Mouse (Mus musculus) Patski (cell line): Measurements from ENCODE around the gene Ccdc9. TPM values are rescaled to one million over a fixed set of nuclear protein-coding genes. Genes with fewer than 3 reads are reported as not detected.

Experiments
- ATAC-seq: fragments of 100-300 bp; one replicate; pipeline ENCODE4 v1.8.0; 2021
- CTCF ChIA-PET: fragments of 350-600 bp; sonication (Branson Sonifier 250); formaldehyde crosslinking; loops from one replicate; lab custom pipeline; 2022; ENCODE audit warnings: inconsistent platforms; lab: Charles Lee
- POLR2A ChIA-PET: fragments of 350-600 bp; sonication (Branson Sonifier 250); formaldehyde crosslinking; loops from one replicate; lab custom pipeline; 2022; ENCODE audit warnings: antibody characterized with exemption, inconsistent platforms; lab: Charles Lee
- DNase-seq: peaks from one replicate; pipeline ENCODE4 v3.0.0-alpha.2; 2011; ENCODE audit warnings: low read depth, low spot score
- H3K27me3 ChIP-seq: fragments of 371-371 bp; one replicate; pipeline ENCODE4 v1.5.1; 2021
- CTCF ChIP-seq: fragments of 100-300 bp; IDR thresholded peaks from one replicate; pipeline ENCODE4 v1.5.1; 2021
- in situ Hi-C: fragments of 300-500 bp; cut with MboI; formaldehyde crosslinking; loops from 3 replicates; pipeline ENCODE4 v1.11.1; 2018; ENCODE audit warnings: low pct_unique_long_range_greater_than_20kb, mixed read lengths
- polyA plus RNA-seq: library from polyadenylated mRNA; unstranded; gene quantifications from one replicate; pipeline ENCODE4 v1.2.3, GENCODE M21; 2021

The Ccdc9 gene
- polyA plus RNA-seq, 1 experiment from 2014 or later, result 78.2 TPM

GRCm38 (mm10) chr7:16294837-16295236, 8.2 kb upstream of the Ccdc9 start:
- no peaks in the 10 kb centered on the region for H3K27me3 ChIP-seq
- TF ChIP-seq CTCF, result peak; percentile 99
- ChIA-PET CTCF (interaction anchor here (0.7 to 2.5 kb wide), 23 partner anchors 9 to 131 kb away, joined by 3 to 39 read pairs (median 5); no protein-coding TSS in a partner anchor), POLR2A (interaction anchor here (1.0 to 1.6 kb wide), 4 partner anchors 16 to 57 kb away, joined by 3 to 10 read pairs (median 4); no protein-coding TSS in a partner anchor)
- in situ Hi-C loops, result loop anchor here (5.0 kb wide), 2 partner anchors 32 to 87 kb away; no protein-coding TSS in a partner anchor
- DNase-seq, result no peak
- ATAC-seq, result peak; percentile 75

GRCm38 (mm10) chr7:16294346-16294745, 7.8 kb upstream of the Ccdc9 start:
- TF ChIP-seq CTCF, result no peak
- POLR2A ChIA-PET, result interaction anchor here (0.7 to 1.6 kb wide), 5 partner anchors 17 to 57 kb away, joined by 3 to 10 read pairs (median 5); no protein-coding TSS in a partner anchor
- H3K27me3 ChIP-seq, result no peaks in the 10 kb centered on the region
- DNase-seq (no peak), ATAC-seq (no peak)
- CTCF ChIA-PET, result interaction anchor here (0.7 to 2.5 kb wide), 22 partner anchors 9 to 131 kb away, joined by 3 to 39 read pairs (median 5); no protein-coding TSS in a partner anchor
- in situ Hi-C loops, result loop anchor here (5.0 kb wide), 2 partner anchors 33 to 88 kb away; no protein-coding TSS in a partner anchor

GRCm38 (mm10) chr7:16287791-16288190, 1.2 kb upstream of the Ccdc9 start:
- no peak for TF ChIP-seq CTCF
- ATAC-seq (no peak), DNase-seq (no peak)
- no peaks in the 10 kb centered on the region for H3K27me3 ChIP-seq
- in situ Hi-C loops, result no loop called here
- ChIA-PET POLR2A (interaction anchor here (0.6 kb wide), 2 partner anchors 9 to 56 kb away, joined by 3 read pairs; no protein-coding TSS in a partner anchor), CTCF (interaction anchor here (0.6 kb wide), 1 partner anchor 25 kb away, joined by 3 read pairs; no protein-coding TSS in a partner anchor)

GRCm38 (mm10) chr7:16287016-16287415, 421 bp upstream of the Ccdc9 start:
- H3K27me3 ChIP-seq, result no peaks in the 10 kb centered on the region
- ATAC-seq (no peak), DNase-seq (no peak)
- no peak for TF ChIP-seq CTCF
- in situ Hi-C loops, result no loop called here
- POLR2A ChIA-PET, result no interaction called here
- CTCF ChIA-PET, result no interaction called here

- POLR2A ChIA-PET, result interaction anchor here (0.6 kb wide), 1 partner anchor 731 kb away, joined by 3 read pairs; no protein-coding TSS in a partner anchor
- DNase-seq (no peak), ATAC-seq (peak; percentile 72)
- in situ Hi-C loops, result no loop called here
- CTCF ChIA-PET, result interaction anchor here (0.7 to 1.3 kb wide), 3 partner anchors 8 to 11 kb away, joined by 3 to 7 read pairs (median 4); no protein-coding TSS in a partner anchor
- no peaks in the 10 kb centered on the region for H3K27me3 ChIP-seq
- no peak for TF ChIP-seq CTCF
Observed at GRCm38 (mm10) chr7:16285450-16286025, 1.1 kb downstream of the Ccdc9 start.

- POLR2A ChIA-PET, result interaction anchor here (0.6 to 1.3 kb wide), 2 partner anchors 10 to 111 kb away, joined by 3 to 4 read pairs; no protein-coding TSS in a partner anchor
- DNase-seq (no peak), ATAC-seq (no peak)
- no peaks in the 10 kb centered on the region for H3K27me3 ChIP-seq
- TF ChIP-seq CTCF, result no peak
- in situ Hi-C loops, result no loop called here
- CTCF ChIA-PET, result interaction anchor here (1.0 to 1.3 kb wide), 2 partner anchors 10 kb away, joined by 4 to 7 read pairs; no protein-coding TSS in a partner anchor
Observed at GRCm38 (mm10) chr7:16284904-16285303, 1.7 kb downstream of the Ccdc9 start.

GRCm38 (mm10) chr7:16284001-16284400, 2.6 kb downstream of the Ccdc9 start:
- H3K27me3 ChIP-seq, result no peaks in the 10 kb centered on the region
- CTCF ChIA-PET, result no interaction called here
- ATAC-seq, result no peak
- POLR2A ChIA-PET, result interaction anchor here (0.6 to 1.3 kb wide), 2 partner anchors 9 to 96 kb away, joined by 3 to 4 read pairs; no protein-coding TSS in a partner anchor
- no peak for DNase-seq
- TF ChIP-seq CTCF, result no peak
- in situ Hi-C loops, result no loop called here

- no peaks in the 10 kb centered on the region for H3K27me3 ChIP-seq
- TF ChIP-seq CTCF, result no peak
- POLR2A ChIA-PET, result no interaction called here
- ATAC-seq (no peak), DNase-seq (no peak)
- CTCF ChIA-PET, result interaction anchor here (1.6 kb wide), 1 partner anchor 12 kb away, joined by 5 read pairs; no protein-coding TSS in a partner anchor
- in situ Hi-C loops, result no loop called here
Observed at GRCm38 (mm10) chr7:16282334-16282733, 4.3 kb downstream of the Ccdc9 start.

GRCm38 (mm10) chr7:16280721-16281120, 5.9 kb downstream of the Ccdc9 start:
- ATAC-seq (no peak), DNase-seq (no peak)
- CTCF ChIA-PET, result interaction anchor here (1.6 kb wide), 1 partner anchor 14 kb away, joined by 5 read pairs; no protein-coding TSS in a partner anchor
- H3K27me3 ChIP-seq, result no peaks in the 10 kb centered on the region
- TF ChIP-seq CTCF, result no peak
- in situ Hi-C loops, result no loop called here
- POLR2A ChIA-PET, result no interaction called here
